ENCODE assay signal across 26 mouse cellular contexts in genomic region chr8:111517466-111517865, GRCm38 (mm10). TPM values are rescaled to one million over a fixed set of nuclear protein-coding genes. Genes with fewer than 3 reads are reported as not detected.
A peak's percentile ranks its signal among the peaks of the same experiment; 100 is the strongest.
DNase-seq lines count a peak whose midpoint lies in the region; ATAC-seq and TF ChIP-seq lines count a peak whose summit lies in the region.
"Had no signal": no experiment of that assay in that cellular context is flagged by ENCODE, and none has a peak within 500 bp of the region (broad histone marks: within the 10 kb centered on the region; RNA-seq: fewer than 3 reads in every experiment).

No protein-coding gene starts in this region.

- no peak for TF ChIP-seq EP300 in liver, postnatal 0 days (IDR thresholded peaks at IDR 0.05; ENCODE audit: low read depth)
- TF ChIP-seq EP300 in CH12.LX (IDR thresholded peaks at IDR 0.05; ENCODE audit: low read length), result peak; percentile 73

- ATAC-seq in liver, embryonic 13.5 days (ENCODE audit: low read depth), result no peak
- ATAC-seq in liver, postnatal 0 days, result no peak
- ATAC-seq: CD4-positive, CD25-positive, alpha-beta regulatory T cell, adult 4 months; forebrain, embryonic 13.5 days; forebrain, embryonic 15.5 days; forebrain, postnatal 0 days had no signal

- H3K27me3 ChIP-seq in liver, embryonic 13.5 days, result no peaks in the 10 kb centered on the region
- H3K27me3 ChIP-seq in liver, postnatal 0 days (ENCODE audit: insufficient read depth, low read length), result no peaks in the 10 kb centered on the region
- H3K27me3 ChIP-seq in CH12.LX (replicated peaks), result no peaks in the 10 kb centered on the region
- H3K27me3 ChIP-seq in splenic B cell, adult 2 months (ENCODE audit: control insufficient read depth, insufficient read depth, low read length, poor library complexity, severe bottlenecking), result no peaks in the 10 kb centered on the region
- H3K27me3 ChIP-seq: embryonic facial prominence, embryonic 13.5 days; embryonic facial prominence, embryonic 15.5 days; forebrain, embryonic 13.5 days; forebrain, embryonic 15.5 days had no signal

- in situ Hi-C loops in CH12.LX (cut with MboI; ENCODE audit: low pct_ligation_motif_present, low pct_unique_long_range_greater_than_20kb, low sequenced_read_pairs), result no loop called here

- TF ChIP-seq POLR2A in CH12.LX (IDR thresholded peaks at IDR 0.05; ENCODE audit: low read depth, low read length), result no peak

- dilution Hi-C loops in CH12.LX (cut with MboI; ENCODE audit: extremely low pct_ligation_motif_present, extremely low pct_unique_long_range_greater_than_20kb, low sequenced_read_pairs), result no loop called here

- peaks cover 4% of the 10 kb centered on the region; the same call in 1 of the 2 replicates for H3K9me3 ChIP-seq in liver, embryonic 13.5 days (replicated peaks)
- H3K9me3 ChIP-seq in liver, postnatal 0 days (ENCODE audit: low read length), result no peaks in the 10 kb centered on the region
- peaks cover 15% of the 10 kb centered on the region for H3K9me3 ChIP-seq in CH12.LX (replicated peaks; ENCODE audit: low read length)
- H3K9me3 ChIP-seq: embryonic facial prominence, embryonic 13.5 days; embryonic facial prominence, embryonic 15.5 days; forebrain, embryonic 10.5 days; forebrain, embryonic 13.5 days; forebrain, embryonic 15.5 days had no signal

- TF ChIP-seq RAD21 in CH12.LX (IDR thresholded peaks at IDR 0.05; ENCODE audit: low read depth, low read length), result no peak

- no peak for DNase-seq in liver, embryonic 13.5 days
- DNase-seq in liver, postnatal 0 days, result no peak
- peak; percentile 7 to 28 for DNase-seq in spleen, postnatal 36 days (ENCODE audit: low spot score in 2 of 2)
- DNase-seq in spleen, adult 12 weeks (ENCODE audit: low spot score), result no peak
- peak; percentile 71 for DNase-seq in CH12.LX (ENCODE audit: extremely low read depth)
- DNase-seq in splenic B cell, adult 2 months (ENCODE audit: low read depth, low spot score), result peak; percentile 24
- DNase-seq in lung, adult 18-20 months, result no peak
- DNase-seq in kidney, adult 11 months, result no peak
- DNase-seq: adrenal gland, adult 2 months; adrenal gland, postnatal 10 days; adrenal gland, postnatal 25 days; cerebellum, adult 11 months; cerebellum, adult 18-20 months; cerebellum, adult 8-10 months; cerebellum, adult 9-11 months; cerebellum, postnatal 14 days; cerebellum, postnatal 36 days; embryo, embryonic 11 days; forebrain, postnatal 0 days had no signal

- peaks cover 34% of the 10 kb centered on the region for H3K4me1 ChIP-seq in liver, embryonic 13.5 days (replicated peaks)
- H3K4me1 ChIP-seq in liver, postnatal 0 days (ENCODE audit: insufficient read depth), result peaks cover 4% of the 10 kb centered on the region
- peaks cover 0 to 21% of the 10 kb centered on the region in 2 experiments; a peak in 2 of 4 replicates for H3K4me1 ChIP-seq in CH12.LX (ENCODE audit: control insufficient read depth in 1 of 2, insufficient read depth in 2 of 2)

- H3K4me2 ChIP-seq in liver, embryonic 13.5 days, result no peak overlapping the region
- H3K4me2 ChIP-seq in liver, postnatal 0 days (ENCODE audit: low read depth, low read length), result no peak overlapping the region
- no peak overlapping the region for H3K4me2 ChIP-seq in CH12.LX (ENCODE audit: insufficient read depth, low read depth, poor library complexity, severe bottlenecking)
- H3K4me2 ChIP-seq: embryonic facial prominence, embryonic 13.5 days; embryonic facial prominence, embryonic 15.5 days; forebrain, embryonic 13.5 days; forebrain, embryonic 15.5 days had no signal

- peaks cover 5% of the 10 kb centered on the region for H3K36me3 ChIP-seq in liver, embryonic 13.5 days
- no peaks in the 10 kb centered on the region; the same call in none of the 2 replicates for H3K36me3 ChIP-seq in liver, postnatal 0 days (replicated peaks; ENCODE audit: insufficient read depth, low read length)
- peaks cover 0 to 37% of the 10 kb centered on the region in 2 experiments for H3K36me3 ChIP-seq in CH12.LX (replicated peaks in 1 of 2; ENCODE audit: control insufficient read depth in 1 of 2, insufficient read depth in 1 of 2, low read length in 1 of 2)
- no peaks in the 10 kb centered on the region for H3K36me3 ChIP-seq in splenic B cell, adult 2 months (ENCODE audit: control insufficient read depth, insufficient read depth, low read length, poor library complexity, severe bottlenecking)
- H3K36me3 ChIP-seq: embryonic facial prominence, embryonic 15.5 days; forebrain, embryonic 15.5 days had no signal

- 0 out of 2 replicates have a peak overlapping the region, but pooled peaks have one; percentile 69 for H3K27ac ChIP-seq in liver, embryonic 13.5 days
- H3K27ac ChIP-seq in liver, postnatal 0 days (ENCODE audit: low read depth), result no peak overlapping the region
- no peak overlapping the region for H3K27ac ChIP-seq in CH12.LX (ENCODE audit: insufficient read depth, low read depth)
- H3K27ac ChIP-seq: embryonic facial prominence, embryonic 13.5 days; embryonic facial prominence, embryonic 15.5 days; forebrain, embryonic 10.5 days; forebrain, embryonic 13.5 days; forebrain, embryonic 15.5 days had no signal

- no peak overlapping the region for H3K9ac ChIP-seq in liver, embryonic 13.5 days
- no peak overlapping the region for H3K9ac ChIP-seq in liver, postnatal 0 days (replicated peaks)
- no peak overlapping the region for H3K9ac ChIP-seq in CH12.LX (ENCODE audit: insufficient read depth, low read depth)
- H3K9ac ChIP-seq: embryonic facial prominence, embryonic 13.5 days; embryonic facial prominence, embryonic 15.5 days; forebrain, embryonic 13.5 days; forebrain, embryonic 15.5 days; forebrain, postnatal 0 days had no signal

- WGBS in liver, embryonic 13.5 days (ENCODE audit: insufficient replicate concordance), result 77% methylated on average over 2 of the region's 2 CpGs
- 81% methylated on average over 2 of the region's 2 CpGs for WGBS in liver, postnatal 0 days (ENCODE audit: insufficient replicate concordance)

- no peak overlapping the region for H3K4me3 ChIP-seq in liver, embryonic 13.5 days (replicated peaks)
- no peak overlapping the region for H3K4me3 ChIP-seq in liver, postnatal 0 days (ENCODE audit: low read depth, low read length)
- no peak overlapping the region for H3K4me3 ChIP-seq in CH12.LX (replicated peaks in 1 of 3; ENCODE audit: low read depth in 2 of 3, low read length in 2 of 3, poor library complexity in 1 of 3)
- H3K4me3 ChIP-seq: embryonic facial prominence, embryonic 13.5 days; embryonic facial prominence, embryonic 15.5 days; erythroblast, embryonic 14.5 days; forebrain, embryonic 10.5 days; forebrain, embryonic 13.5 days; forebrain, embryonic 15.5 days had no signal

- TF ChIP-seq CTCF in liver, postnatal 0 days (IDR thresholded peaks at IDR 0.05; ENCODE audit: low read depth), result no peak
- no peak for TF ChIP-seq CTCF in CH12.LX (conservative IDR thresholded peaks at IDR 0.05 in 1 of 2, IDR thresholded peaks at IDR 0.05 in 1 of 2; ENCODE audit: low read depth in 2 of 2, low read length in 2 of 2)

- peaks cover 7% of the 10 kb centered on the region for H3K79me2 ChIP-seq in CH12.LX (replicated peaks; ENCODE audit: control insufficient read depth, extremely low read depth, insufficient read depth, poor library complexity, severe bottlenecking)

TF ChIP-seq in CH12.LX, 34 proteins besides CTCF, POLR2A, EP300 and RAD21:
- TF ChIP-seq SIN3A (IDR thresholded peaks at IDR 0.05; ENCODE audit: low read length) (no peak), E2F4 (IDR thresholded peaks at IDR 0.05; ENCODE audit: insufficient replicate concordance, low read depth, low read length) (no peak), IRF4 (IDR thresholded peaks at IDR 0.05; ENCODE audit: low read depth, low read length) (no peak), JUND (conservative IDR thresholded peaks at IDR 0.05; ENCODE audit: low read depth, low read length) (no peak), GABPA (IDR thresholded peaks at IDR 0.05; ENCODE audit: insufficient replicate concordance, low read depth, low read length) (no peak), KAT2A (IDR thresholded peaks at IDR 0.05; ENCODE audit: insufficient replicate concordance, low read length) (no peak), RCOR1 (conservative IDR thresholded peaks at IDR 0.05; ENCODE audit: low read depth, low read length) (no peak), MAX (IDR thresholded peaks at IDR 0.05; ENCODE audit: low read length) (peak; percentile 85), ETS1 (conservative IDR thresholded peaks at IDR 0.05; ENCODE audit: low read depth, low read length) (peak; percentile 60), ZNF384 (IDR thresholded peaks at IDR 0.05; ENCODE audit: low read depth, low read length) (0 out of 2 replicates have a peak, but pooled peaks have one; percentile 25), MYC (IDR thresholded peaks at IDR 0.05; ENCODE audit: low read depth, low read length) (peak; percentile 75; the same call in 1 of the 2 replicates), MAFK (IDR thresholded peaks at IDR 0.05; ENCODE audit: insufficient replicate concordance, low read length) (no peak), ZKSCAN1 (IDR thresholded peaks at IDR 0.05; ENCODE audit: borderline replicate concordance, low read depth, low read length) (no peak), BHLHE40 (IDR thresholded peaks at IDR 0.05; ENCODE audit: low read depth, low read length) (peak; percentile 98)

RNA-seq across cellular contexts. Expression of gene Wdr59, which starts 4.4 kb away (rescaled TPM):
- polyA plus RNA-seq in liver, embryonic 13.5 days (2015; fragmentation: Nextera tagmentation; extraction: Ambion mirVana), result 1.8 and 2.5 TPM in 2 replicates
- 0.77 and 0.92 TPM in 2 replicates for polyA plus RNA-seq in liver, postnatal 0 days (2015; fragmentation: Nextera tagmentation; extraction: Ambion mirVana)
- total RNA-seq in CH12.LX (2012; rRNA removed), result 5.6 and 6.2 TPM in 2 replicates
- 6.8 and 8.1 TPM in 2 replicates for total RNA-seq in CH12.LX (2014; rRNA removed)
- polyA plus RNA-seq in CH12.LX (2012; ENCODE audit: insufficient read length, low read depth), result 15.6 TPM in 2 replicates

RNA-seq across cellular contexts. Expression of gene Znrf1, which starts 18.4 kb away (rescaled TPM):
- 5.3 and 5.7 TPM in 2 replicates for polyA plus RNA-seq in liver, embryonic 13.5 days (2015; fragmentation: Nextera tagmentation; extraction: Ambion mirVana)
- 6.3 and 7.2 TPM in 2 replicates for polyA plus RNA-seq in liver, postnatal 0 days (2015; fragmentation: Nextera tagmentation; extraction: Ambion mirVana)
- 9.3 and 10.7 TPM in 2 replicates for total RNA-seq in CH12.LX (2012; rRNA removed)
- 9.5 and 11.6 TPM in 2 replicates for total RNA-seq in CH12.LX (2014; rRNA removed)
- polyA plus RNA-seq in CH12.LX (2012; ENCODE audit: insufficient read length, low read depth), result 21.2 and 25.3 TPM in 2 replicates

Comparison
In these comparisons a context has a peak if more than half of its experiments do, and no peak if none do; other contexts are left out.
1. DNase-seq: peak in spleen, postnatal 36 days (2 of 2), CH12.LX (single experiment) and splenic B cell, adult 2 months (single experiment); none in liver, embryonic 13.5 days (single experiment), liver, postnatal 0 days (single experiment), spleen, adult 12 weeks (single experiment), lung, adult 18-20 months (0 of 2) and kidney, adult 11 months (single experiment).